ENCODE assay signal across 8 mouse cellular contexts in the genomic region with DNA sequence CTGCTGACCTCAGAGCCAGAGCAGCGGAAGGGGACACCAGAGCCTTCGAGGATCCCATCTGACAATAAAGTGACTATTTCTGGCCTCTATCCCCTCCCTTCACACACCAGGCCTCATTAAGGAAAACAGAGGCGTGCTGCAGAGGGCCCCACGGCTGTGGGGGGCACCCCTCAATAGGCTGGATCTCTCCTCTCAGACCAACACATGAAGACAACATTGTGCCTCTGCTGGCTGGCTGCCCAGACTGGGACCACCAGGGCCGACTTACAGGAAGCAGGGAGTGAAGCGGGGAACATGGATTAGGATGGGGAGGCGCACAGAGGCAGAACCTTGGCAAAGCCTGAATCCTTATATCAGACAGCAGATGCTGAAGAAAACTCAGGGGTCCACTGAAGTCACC.
DNase-seq lines count a peak whose midpoint lies in the region; ATAC-seq and TF ChIP-seq lines count a peak whose summit lies in the region.

No protein-coding gene starts in this region.

- H3K4me1 ChIP-seq in liver, postnatal 0 days (ENCODE audit: insufficient read depth): peaks cover 2% of the 10 kb centered on the region; the same call in 1 of the 2 replicates
- peaks cover 18% of the 10 kb centered on the region; the same call in 1 of the 2 replicates for H3K4me1 ChIP-seq in hindbrain, postnatal 0 days (ENCODE audit: insufficient read depth, low read length)
- H3K4me1 ChIP-seq in neural tube, embryonic 14.5 days (ENCODE audit: control insufficient read depth, insufficient read depth, low read length): peaks cover 25% of the 10 kb centered on the region

- H3K4me2 ChIP-seq in liver, postnatal 0 days (ENCODE audit: low read depth, low read length): no peak overlapping the region
- no peak overlapping the region for H3K4me2 ChIP-seq in hindbrain, postnatal 0 days (ENCODE audit: low read depth, low read length)
- no peak overlapping the region for H3K4me2 ChIP-seq in neural tube, embryonic 14.5 days (ENCODE audit: low read depth, low read length)

- no peaks in the 10 kb centered on the region for H3K27me3 ChIP-seq in liver, postnatal 0 days (ENCODE audit: insufficient read depth, low read length)
- no peaks in the 10 kb centered on the region for H3K27me3 ChIP-seq in hindbrain, postnatal 0 days (ENCODE audit: insufficient read depth, low read length)
- H3K27me3 ChIP-seq in neural tube, embryonic 14.5 days (ENCODE audit: control insufficient read depth, insufficient read depth, low read length): no peaks in the 10 kb centered on the region

- 67% methylated on average over 7 of the region's 7 CpGs for WGBS in liver, postnatal 0 days (ENCODE audit: insufficient replicate concordance)
- 28% methylated on average over 7 of the region's 7 CpGs for WGBS in hindbrain, postnatal 0 days
- 25% methylated on average over 7 of the region's 7 CpGs for WGBS in neural tube, embryonic 14.5 days

- H3K9ac ChIP-seq in liver, postnatal 0 days (replicated peaks): no peak overlapping the region
- 0 out of 2 replicates have a peak overlapping the region, but pooled peaks have one; percentile 17 for H3K9ac ChIP-seq in hindbrain, postnatal 0 days (replicated peaks; ENCODE audit: low read length)
- 0 out of 2 replicates have a peak overlapping the region, but pooled peaks have one; percentile 11 for H3K9ac ChIP-seq in neural tube, embryonic 14.5 days (replicated peaks; ENCODE audit: low read depth, low read length)

- no peak for TF ChIP-seq EP300 in liver, postnatal 0 days (IDR thresholded peaks at IDR 0.05; ENCODE audit: low read depth)

- no peak for TF ChIP-seq CTCF in liver, postnatal 0 days (IDR thresholded peaks at IDR 0.05; ENCODE audit: low read depth)
- TF ChIP-seq CTCF in hindbrain, postnatal 0 days (IDR thresholded peaks at IDR 0.05; ENCODE audit: low read depth): no peak

- peak; percentile 59 to 84 for DNase-seq in cerebellum, postnatal 4 days (ENCODE audit: low spot score in 2 of 2)
- DNase-seq in cerebellum, postnatal 36 days: no peak
- DNase-seq in liver: peak; percentile 47
- no peak for DNase-seq in liver, postnatal 0 days
- peak; percentile 90 for DNase-seq in hindbrain, postnatal 0 days (ENCODE audit: low spot score)
- no peak for DNase-seq in gastrocnemius, postnatal 36 days
- DNase-seq in cerebellum, adult 8-10 months: no peak

- no peak overlapping the region for H3K4me3 ChIP-seq in liver, postnatal 0 days (ENCODE audit: low read depth, low read length)
- H3K4me3 ChIP-seq in hindbrain, postnatal 0 days (ENCODE audit: low read length): no peak overlapping the region
- no peak overlapping the region for H3K4me3 ChIP-seq in neural tube, embryonic 14.5 days (ENCODE audit: low read depth, low read length)

- no peaks in the 10 kb centered on the region; the same call in 1 of the 2 replicates for H3K9me3 ChIP-seq in liver, postnatal 0 days (ENCODE audit: low read length)
- no peaks in the 10 kb centered on the region for H3K9me3 ChIP-seq in hindbrain, postnatal 0 days (ENCODE audit: low read length)
- no peaks in the 10 kb centered on the region for H3K9me3 ChIP-seq in neural tube, embryonic 14.5 days (ENCODE audit: control insufficient read depth, low read length)

- no peak overlapping the region for H3K27ac ChIP-seq in liver, postnatal 0 days (ENCODE audit: low read depth)
- peak overlapping the region; percentile 77 for H3K27ac ChIP-seq in hindbrain, postnatal 0 days
- peak overlapping the region; percentile 84 for H3K27ac ChIP-seq in neural tube, embryonic 14.5 days (ENCODE audit: low read depth, low read length)

- ATAC-seq in liver, postnatal 0 days: no peak
- peak; percentile 86 for ATAC-seq in hindbrain, postnatal 0 days
- ATAC-seq in neural tube, embryonic 14.5 days (ENCODE audit: low read depth): peak; percentile 81

- H3K36me3 ChIP-seq in liver, postnatal 0 days (replicated peaks; ENCODE audit: insufficient read depth, low read length): peaks cover 10% of the 10 kb centered on the region; the same call in 1 of the 2 replicates
- H3K36me3 ChIP-seq in hindbrain, postnatal 0 days (ENCODE audit: insufficient read depth, low read length): peaks cover 29% of the 10 kb centered on the region
- peaks cover 24% of the 10 kb centered on the region for H3K36me3 ChIP-seq in neural tube, embryonic 14.5 days (ENCODE audit: control insufficient read depth, insufficient read depth, low read length)

- intact Hi-C loops in gastrocnemius, postnatal 36 days (cut with DNase I): loop anchor here (10.0 kb wide), 2 partner anchors 158 to 262 kb away; no protein-coding TSS in a partner anchor

Comparison
In these comparisons a context has a peak if more than half of its experiments do, and no peak if none do; other contexts are left out.
1. DNase-seq: peak in cerebellum, postnatal 4 days (2 of 2), liver (single experiment) and hindbrain, postnatal 0 days (single experiment); none in cerebellum, postnatal 36 days (0 of 2), liver, postnatal 0 days (single experiment), gastrocnemius, postnatal 36 days (0 of 2) and cerebellum, adult 8-10 months (single experiment).